Mouse (Mus musculus) heart, embryonic 16.5 days (tissue): Measurements from ENCODE around the gene Klhdc8a. TPM values are rescaled to one million over a fixed set of nuclear protein-coding genes. Genes with fewer than 3 reads are reported as not detected.
"Not testable (repeated sequence)": the region's sequence is repeated elsewhere in the genome, so short reads cannot be mapped to it uniquely, and the experiment has no call there.

Experiments used
- ATAC-seq: fragments of 200-750 bp; cut with Nextera tagmentation; replicated peaks from 2 replicates; pipeline ENCODE4 v1.8.0; 2017; ENCODE audit warnings: moderate number of reproducible peaks; ENCODE audit not compliant: insufficient read depth, low FRiP score; ENCODE audit errors: extremely low read depth
- H3K27ac ChIP-seq: fragments of 300-500 bp; sonication (generic); 2 replicates; pipeline ENCODE4 v1.5.1; 2014; ENCODE audit warnings: mild to moderate bottlenecking, low read length, control low read depth, moderate library complexity
- H3K27me3 ChIP-seq: fragments of 300-500 bp; sonication (generic); 2 replicates; pipeline ENCODE4 v1.6.1; 2014; ENCODE audit warnings: low read length, mixed read lengths; ENCODE audit not compliant: control insufficient read depth, insufficient read depth
- H3K36me3 ChIP-seq: fragments of 300-500 bp; sonication (generic); 2 replicates; pipeline ENCODE4 v1.6.1; 2014; ENCODE audit not compliant: control insufficient read depth, insufficient read depth
- H3K4me1 ChIP-seq: fragments of 300-500 bp; sonication (generic); 2 replicates; pipeline ENCODE4 v1.6.1; 2014; ENCODE audit warnings: low read length, mixed read lengths; ENCODE audit not compliant: control insufficient read depth, insufficient read depth
- H3K4me2 ChIP-seq: fragments of 300-500 bp; sonication (generic); 2 replicates; pipeline ENCODE4 v1.6.1; 2014; ENCODE audit warnings: low read depth, mild to moderate bottlenecking, control low read depth, low read length
- H3K4me3 ChIP-seq: fragments of 300-500 bp; sonication (generic); 2 replicates; pipeline ENCODE4 v1.5.1; 2014; ENCODE audit warnings: mild to moderate bottlenecking, control low read depth, low read length
- H3K9ac ChIP-seq: fragments of 300-500 bp; sonication (generic); 2 replicates; pipeline ENCODE4 v1.6.1; 2014; ENCODE audit warnings: low read length, control low read depth
- H3K9me3 ChIP-seq: fragments of 300-500 bp; sonication (generic); replicated peaks from 2 replicates; pipeline ENCODE4 v1.6.1; 2016; ENCODE audit warnings: low read length; ENCODE audit not compliant: control insufficient read depth
- WGBS: fragments of 180-500 bp; shearing (Covaris S2); extraction: QIAGEN DNeasy Blood & Tissue Kit; methylation state at CpG from one replicate; pipeline ENCODE4 v1.1.7; 2014; 5-methylcytosine and 5-hydroxymethylcytosine counted together
- polyA plus RNA-seq: library from polyadenylated mRNA; unstranded; fragments of >200 nt; fragmentation: Nextera tagmentation; extraction: Ambion mirVana; gene quantifications from 2 replicates; pipeline ENCODE4 v1.2.1, GENCODE M21; 2015

The Klhdc8a gene
- polyA plus RNA-seq, 1 experiment from 2014 or later = 0.62 TPM

DNA sequence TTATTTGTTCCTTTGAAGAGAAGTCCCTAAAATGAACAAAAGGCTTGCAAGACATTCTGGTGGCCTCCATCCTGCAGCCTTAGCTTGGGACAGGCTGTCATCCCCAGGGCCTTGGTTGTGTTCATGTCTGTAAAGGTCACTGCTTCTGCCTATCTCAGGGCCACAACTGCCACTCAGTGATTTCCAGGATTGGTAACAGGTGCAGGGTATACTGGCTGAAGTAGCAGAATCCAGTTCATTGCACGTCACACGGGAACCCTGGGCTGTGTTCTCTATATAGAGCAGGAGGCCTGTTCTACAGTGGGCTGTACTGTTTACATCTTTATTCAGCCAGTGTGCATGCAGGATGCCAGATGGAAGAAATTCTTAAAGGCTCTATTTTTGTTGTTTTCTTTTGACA, 30.5 kb upstream of the Klhdc8a start:
- 66% methylated on average over 2 of the region's 2 CpGs for WGBS
- Histone ChIP-seq H3K9ac (no peak overlapping the region), H3K4me2 (no peak overlapping the region), H3K27ac (no peak overlapping the region), H3K4me3 (no peak overlapping the region), H3K36me3 (no peaks in the 10 kb centered on the region), H3K27me3 (no peaks in the 10 kb centered on the region), H3K4me1 (peaks cover 6% of the 10 kb centered on the region), H3K9me3 (no peaks in the 10 kb centered on the region)
- no peak for ATAC-seq

DNA sequence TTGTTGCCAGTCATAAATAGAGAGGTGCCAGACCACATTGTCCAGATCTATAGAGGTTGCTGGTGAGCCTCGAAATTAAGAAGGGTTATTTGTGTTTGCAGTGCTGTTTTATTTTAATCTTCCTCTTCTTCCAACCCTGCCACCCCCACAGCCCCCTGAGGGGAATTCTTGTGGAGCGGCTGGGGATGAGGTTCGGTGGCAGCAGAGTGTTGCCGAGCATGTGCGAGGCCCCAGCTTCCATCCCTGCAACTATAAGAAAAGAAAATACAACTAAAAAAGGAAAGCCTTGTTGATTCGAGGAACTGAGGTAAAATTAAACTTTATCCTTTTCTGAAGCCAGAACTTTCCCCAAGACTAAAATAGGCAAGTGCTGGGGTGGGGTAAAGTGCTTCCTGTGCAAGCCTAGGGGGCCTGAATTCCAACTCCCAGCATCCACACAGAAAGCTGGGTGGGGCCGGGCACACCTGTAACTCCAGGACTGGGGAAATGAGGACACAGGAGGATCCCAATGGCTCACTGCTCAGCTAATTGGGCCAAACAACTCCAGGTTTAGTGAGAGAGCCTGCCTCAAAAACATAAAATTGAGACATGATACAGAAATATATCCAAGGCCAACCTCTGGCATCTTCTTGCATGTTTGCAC, 29.9 kb upstream of the Klhdc8a start:
- Histone ChIP-seq H3K27ac (no peak overlapping the region), H3K4me2 (no peak overlapping the region)

DNA sequence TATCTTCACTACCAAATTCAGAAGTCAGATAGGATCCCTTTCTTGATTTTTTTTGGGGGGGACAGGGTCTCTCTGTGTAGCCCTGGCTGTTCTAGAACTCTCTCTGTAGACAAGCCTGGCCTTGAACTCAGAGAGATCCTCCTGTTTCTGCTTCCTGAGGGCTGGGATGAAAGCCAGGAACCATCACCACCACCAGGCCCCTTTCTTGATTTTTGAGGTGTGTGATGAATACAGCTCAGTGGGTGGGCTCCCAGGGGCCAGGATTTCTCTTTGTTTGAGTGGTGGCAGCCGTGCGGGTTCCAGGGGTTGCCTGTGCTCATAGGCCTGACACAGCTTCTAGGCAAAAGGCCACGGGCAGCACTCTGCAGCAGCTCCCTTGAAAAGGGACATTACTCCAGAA, 27.2 kb upstream of the Klhdc8a start:
- 79% methylated on average over 3 of the region's 3 CpGs for WGBS

More for the DNA sequence above, 29.9 kb upstream of the Klhdc8a start:
- peaks cover 6% of the 10 kb centered on the region for H3K4me1 ChIP-seq
- no peaks in the 10 kb centered on the region for H3K27me3 ChIP-seq
- H3K36me3 ChIP-seq = no peaks in the 10 kb centered on the region
- H3K9ac ChIP-seq = no peak overlapping the region
- WGBS = 70% methylated on average over 7 of the region's 7 CpGs
- no peak overlapping the region for H3K4me3 ChIP-seq
- ATAC-seq = no peak
- no peaks in the 10 kb centered on the region for H3K9me3 ChIP-seq

DNA sequence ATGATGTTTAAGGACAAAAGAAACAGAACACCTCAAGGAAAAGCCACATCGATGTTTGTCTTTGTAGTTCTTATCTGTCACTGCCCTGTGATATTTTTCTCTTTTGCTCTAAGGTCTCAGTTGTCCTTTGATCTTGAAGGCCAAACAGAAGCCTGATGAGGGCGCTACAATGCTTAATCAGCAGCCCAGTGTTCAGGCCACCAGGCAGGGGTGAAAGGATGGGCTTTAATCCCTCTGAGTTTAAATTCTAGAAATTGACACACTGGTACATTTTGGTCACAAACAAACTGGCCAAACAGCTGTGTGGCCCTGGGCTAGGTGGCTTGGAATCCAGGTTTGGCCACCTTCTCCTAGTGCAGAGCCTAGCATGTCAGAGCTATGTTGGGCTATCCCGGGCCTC, 21.7 kb upstream of the Klhdc8a start:
- H3K36me3 ChIP-seq = no peaks in the 10 kb centered on the region
- no peak overlapping the region for H3K27ac ChIP-seq
- no peak overlapping the region for H3K4me2 ChIP-seq
- WGBS = 61% methylated on average over 3 of the region's 3 CpGs
- H3K4me1 ChIP-seq = no peaks in the 10 kb centered on the region
- no peak for ATAC-seq
- no peaks in the 10 kb centered on the region for H3K9me3 ChIP-seq
- H3K27me3 ChIP-seq = no peaks in the 10 kb centered on the region
- H3K4me3 ChIP-seq = no peak overlapping the region
- no peak overlapping the region for H3K9ac ChIP-seq

More for the DNA sequence above, 27.2 kb upstream of the Klhdc8a start:
- no peak overlapping the region for H3K27ac ChIP-seq
- no peaks in the 10 kb centered on the region for H3K36me3 ChIP-seq
- H3K4me3 ChIP-seq = no peak overlapping the region
- no peak for ATAC-seq
- no peak overlapping the region for H3K9ac ChIP-seq
- H3K4me1 ChIP-seq = peaks cover 6% of the 10 kb centered on the region
- no peaks in the 10 kb centered on the region for H3K27me3 ChIP-seq
- no peaks in the 10 kb centered on the region for H3K9me3 ChIP-seq
- H3K4me2 ChIP-seq = no peak overlapping the region

DNA sequence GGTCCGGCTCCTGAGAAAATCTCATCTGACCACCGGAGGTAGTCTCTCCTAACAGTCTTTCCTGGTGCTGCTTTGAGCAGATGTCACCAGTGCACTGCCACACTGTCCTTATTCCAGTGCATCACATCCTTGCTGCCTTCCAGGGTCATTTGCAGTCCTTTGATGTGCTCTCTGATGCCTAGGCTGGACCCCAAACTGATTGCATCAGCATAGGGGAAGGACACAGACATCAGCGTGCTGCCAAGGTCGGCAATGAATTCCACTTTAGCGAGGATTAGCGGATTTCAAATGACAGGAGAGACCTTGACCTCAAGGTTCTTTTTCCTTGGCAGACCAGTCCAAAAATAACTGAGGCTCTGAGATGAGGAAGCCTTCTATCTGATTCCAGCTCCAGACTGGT, 21.3 kb upstream of the Klhdc8a start:
- WGBS = 40% methylated on average over 6 of the region's 6 CpGs
- no peak overlapping the region for H3K4me2 ChIP-seq
- no peak for ATAC-seq
- no peak overlapping the region for H3K4me3 ChIP-seq
- H3K27me3 ChIP-seq = no peaks in the 10 kb centered on the region
- no peaks in the 10 kb centered on the region for H3K36me3 ChIP-seq
- H3K4me1 ChIP-seq = no peaks in the 10 kb centered on the region
- H3K9ac ChIP-seq = no peak overlapping the region
- H3K27ac ChIP-seq = no peak overlapping the region
- H3K9me3 ChIP-seq = no peaks in the 10 kb centered on the region

DNA sequence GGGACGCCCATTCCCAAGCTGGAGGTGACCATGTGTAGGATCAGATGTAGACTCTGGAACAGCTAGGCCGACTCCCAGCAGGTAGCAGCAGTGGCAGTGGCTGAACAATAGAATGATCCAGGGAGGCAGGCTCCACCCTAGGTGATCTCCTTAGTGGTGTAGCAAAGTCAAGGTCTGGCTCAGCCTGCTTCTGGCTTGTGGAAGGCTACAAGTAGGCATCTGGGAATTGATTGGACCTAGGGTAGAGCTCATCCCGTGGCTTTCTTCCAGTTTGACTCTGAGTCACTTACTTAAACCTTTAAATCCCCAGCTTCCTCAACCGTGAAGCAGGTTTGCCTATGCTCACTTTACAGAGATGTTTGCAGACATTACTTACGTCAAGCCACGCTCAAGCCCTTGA, 17.8 kb upstream of the Klhdc8a start:
- WGBS = 71% methylated on average over 6 of the region's 6 CpGs
- H3K9me3 ChIP-seq, H3K4me2 ChIP-seq, H3K36me3 ChIP-seq, ATAC-seq, H3K9ac ChIP-seq, H3K4me3 ChIP-seq, H3K4me1 ChIP-seq, H3K27ac ChIP-seq, H3K27me3 ChIP-seq: not testable (repeated sequence)

DNA sequence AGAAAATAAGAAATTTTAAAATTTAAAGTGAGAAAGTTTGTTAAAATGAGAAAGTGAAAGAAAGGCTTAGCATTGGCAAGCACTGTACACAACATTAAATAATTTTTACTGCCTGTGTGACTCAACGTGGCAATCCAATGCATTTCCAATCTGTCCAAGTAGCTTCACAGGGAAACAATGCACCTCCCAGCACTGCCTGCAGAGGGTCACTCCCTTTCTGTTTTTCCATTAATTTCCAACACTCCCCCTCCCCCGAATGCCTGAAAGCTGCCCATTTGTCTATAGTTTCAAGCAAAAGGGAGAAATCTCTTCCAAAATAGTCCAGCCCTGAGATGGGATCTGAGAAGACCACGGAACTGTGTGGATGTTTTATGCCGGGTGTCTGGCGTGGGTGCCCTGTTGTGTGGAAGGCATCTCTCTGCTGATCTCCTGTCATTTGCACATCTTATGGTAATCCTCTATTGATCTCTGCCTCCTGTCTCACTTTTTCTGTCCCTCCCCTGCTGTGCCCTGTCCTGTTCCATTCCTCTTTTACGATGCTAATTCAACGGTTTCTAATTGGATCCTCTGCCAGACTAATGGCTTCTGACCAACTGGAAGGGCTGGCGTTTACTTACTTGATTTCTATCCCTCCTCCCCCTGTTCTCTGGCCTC, 16.8 kb upstream of the Klhdc8a start:
- Histone ChIP-seq H3K27ac (no peak overlapping the region), H3K27me3 (no peaks in the 10 kb centered on the region), H3K4me2 (no peak overlapping the region), H3K9ac (no peak overlapping the region), H3K4me1 (no peaks in the 10 kb centered on the region), H3K4me3 (no peak overlapping the region), H3K9me3 (no peaks in the 10 kb centered on the region), H3K36me3 (no peaks in the 10 kb centered on the region)
- WGBS = 41% methylated on average over 8 of the region's 8 CpGs
- no peak for ATAC-seq

DNA sequence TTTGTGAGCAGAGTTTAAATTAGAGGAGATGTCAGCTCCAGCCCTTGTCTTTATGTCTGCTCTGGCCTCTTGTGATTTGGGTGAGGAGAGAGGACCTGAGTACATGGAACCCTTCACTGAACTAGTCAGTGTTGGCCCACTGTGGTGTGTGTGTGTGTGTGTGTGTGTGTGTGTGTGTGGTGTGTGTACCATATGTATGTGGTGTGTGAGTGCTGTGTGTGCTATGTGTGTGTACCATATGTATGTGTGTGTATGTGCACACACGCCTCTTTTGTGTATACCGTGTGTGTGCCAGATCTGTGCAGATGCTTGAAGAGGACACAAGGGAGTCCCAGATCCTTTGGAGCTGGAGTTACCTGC, 16.3 kb upstream of the Klhdc8a start:
- Histone ChIP-seq H3K4me1 (peaks cover under 1% of the 10 kb centered on the region), H3K27me3 (no peaks in the 10 kb centered on the region), H3K4me3 (no peak overlapping the region), H3K4me2 (no peak overlapping the region), H3K27ac (no peak overlapping the region), H3K9ac (no peak overlapping the region), H3K9me3 (no peaks in the 10 kb centered on the region), H3K36me3 (no peaks in the 10 kb centered on the region)
- no peak for ATAC-seq
- WGBS = 92% methylated on average over 2 of the region's 2 CpGs

DNA sequence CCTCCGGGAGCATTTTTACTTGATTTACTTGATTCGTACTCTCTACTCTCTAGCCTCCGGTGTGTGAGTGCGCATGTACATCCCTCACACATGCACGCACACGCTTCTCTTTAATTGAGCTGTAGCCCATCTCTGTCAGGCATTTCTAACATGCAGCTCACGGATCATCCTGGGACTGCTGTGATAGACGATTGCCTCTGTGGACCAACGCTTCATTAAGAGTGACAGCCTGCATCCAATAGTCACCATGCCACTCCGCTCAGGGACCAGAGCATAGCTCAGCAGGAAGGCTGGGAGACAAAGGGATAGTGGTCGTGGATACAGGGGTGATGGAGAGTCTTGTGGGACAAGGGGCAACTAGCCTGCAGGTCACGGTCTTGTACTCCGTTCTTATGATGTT, 15.4 kb upstream of the Klhdc8a start:
- no peak for ATAC-seq
- H3K9ac ChIP-seq = no peak overlapping the region
- H3K4me2 ChIP-seq = no peak overlapping the region
- no peaks in the 10 kb centered on the region for H3K36me3 ChIP-seq
- H3K4me1 ChIP-seq = peaks cover 9% of the 10 kb centered on the region
- no peak overlapping the region for H3K4me3 ChIP-seq
- 78% methylated on average over 13 of the region's 13 CpGs for whole genome bisulfite sequencing
- no peaks in the 10 kb centered on the region for H3K9me3 ChIP-seq
- no peaks in the 10 kb centered on the region for H3K27me3 ChIP-seq
- H3K27ac ChIP-seq = no peak overlapping the region
